Mouse (Mus musculus) G1E (cell line): Measurements from ENCODE around the gene Tppp3. TPM values are rescaled to one million over a fixed set of nuclear protein-coding genes. Genes with fewer than 3 reads are reported as not detected.

Experiments used
- ATAC-seq: 2 replicates; pipeline ENCODE4 v1.8.0; 2016; ENCODE audit warnings: mild to moderate bottlenecking; ENCODE audit not compliant: insufficient number of reproducible peaks, poor library complexity, low FRiP score, severe bottlenecking; ENCODE audit errors: extremely low read depth
- DNase-seq: peaks from one replicate; pipeline ENCODE4 v3.0.0; 2012; ENCODE audit warnings: low spot score
- H3K27me3 ChIP-seq: 2 replicates; pipeline ENCODE4 v1.6.1; 2012; ENCODE audit warnings: mild to moderate bottlenecking, low read length, inconsistent platforms; ENCODE audit not compliant: insufficient read depth
- H3K36me3 ChIP-seq: replicated peaks from 2 replicates; pipeline ENCODE3; 2012; ENCODE audit warnings: mild to moderate bottlenecking, inconsistent platforms
- H3K4me1 ChIP-seq: 2 replicates; pipeline ENCODE4 v1.6.1; 2012; ENCODE audit warnings: low read depth, low read length, inconsistent platforms, mixed read lengths; ENCODE audit not compliant: insufficient read depth
- H3K4me3 ChIP-seq: 2 replicates; pipeline ENCODE4 v1.5.1; 2012; ENCODE audit warnings: low read depth, mild to moderate bottlenecking, inconsistent platforms, low read length, moderate library complexity, mixed read lengths
- H3K9me3 ChIP-seq: replicated peaks from 2 replicates; pipeline ENCODE4 v1.6.1; 2012; ENCODE audit warnings: inconsistent platforms
- CTCF ChIP-seq: IDR thresholded peaks from 2 replicates; pipeline ENCODE4 v1.5.1; 2012; ENCODE audit warnings: low read depth, low read length, inconsistent platforms, mixed read lengths
- GATA1 ChIP-seq: IDR thresholded peaks from 2 replicates; pipeline ENCODE4 v1.6.1; 2012; ENCODE audit warnings: borderline replicate concordance, low read length, inconsistent platforms, mixed read lengths
- GATA2 ChIP-seq: IDR thresholded peaks from 2 replicates; pipeline ENCODE4 v1.6.1; 2012; ENCODE audit warnings: low read depth, low read length, inconsistent platforms, borderline replicate concordance
- POLR2AphosphoS5 ChIP-seq: IDR thresholded peaks from 2 replicates; pipeline ENCODE4 v1.6.1; 2012; ENCODE audit warnings: low read depth, low read length, inconsistent platforms; ENCODE audit not compliant: insufficient replicate concordance
- TAL1 ChIP-seq: conservative IDR thresholded peaks from 2 replicates; pipeline ENCODE4 v1.6.1; 2012; ENCODE audit warnings: low read depth, low read length, inconsistent platforms, mixed read lengths
- polyA plus RNA-seq: library from polyadenylated mRNA; stranded (reverse); fragments of >175 nt; gene quantifications from 2 replicates; pipeline ENCODE4 v1.2.3, GENCODE M21; 2012
- total RNA-seq, 2 experiments: library from RNA; stranded (forward) in 1 of 2; stranded (reverse) in 1 of 2; fragments of 200-1000 nt in 1 of 2; fragments of >200 nt in 1 of 2; fragmentation: Nextera tagmentation in 1 of 2; gene quantifications; 2 replicates each; pipeline ENCODE4 v1.2.3; 2014 to 2017

Gene Tppp3
- total and polyA plus RNA-seq, 3 experiments: not detected

DNA sequence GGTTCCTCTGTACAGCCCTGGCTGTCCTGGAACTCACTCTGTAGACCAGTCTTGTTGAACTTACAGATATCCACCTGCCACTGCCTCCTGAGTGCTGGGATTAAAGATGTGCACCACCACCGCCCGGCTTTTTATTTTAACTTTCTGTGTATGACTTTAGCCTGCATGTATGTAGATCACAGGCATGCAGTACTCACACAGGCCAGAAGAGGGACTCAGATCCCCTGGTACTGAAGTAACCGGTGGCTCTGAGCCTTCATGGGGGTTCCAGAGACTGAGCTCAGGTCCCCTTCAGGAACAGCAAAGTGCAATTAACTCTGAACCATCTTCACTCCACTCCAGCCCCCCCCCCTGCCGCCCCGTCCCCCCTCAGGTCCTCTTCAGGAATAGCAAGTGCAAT is 32.5 kb downstream of the Tppp3 start:
- ATAC-seq: no peak
- H3K27me3 ChIP-seq: peaks cover 15% of the 10 kb centered on the region
- H3K9me3 ChIP-seq: no peaks in the 10 kb centered on the region
- DNase-seq: no peak
- H3K4me3 ChIP-seq: no peak overlapping the region
- H3K36me3 ChIP-seq: no peaks in the 10 kb centered on the region
- TF ChIP-seq TAL1 (no peak), CTCF (peak; percentile 25; the same call in 1 of the 2 replicates)
- H3K4me1 ChIP-seq: no peaks in the 10 kb centered on the region

DNA sequence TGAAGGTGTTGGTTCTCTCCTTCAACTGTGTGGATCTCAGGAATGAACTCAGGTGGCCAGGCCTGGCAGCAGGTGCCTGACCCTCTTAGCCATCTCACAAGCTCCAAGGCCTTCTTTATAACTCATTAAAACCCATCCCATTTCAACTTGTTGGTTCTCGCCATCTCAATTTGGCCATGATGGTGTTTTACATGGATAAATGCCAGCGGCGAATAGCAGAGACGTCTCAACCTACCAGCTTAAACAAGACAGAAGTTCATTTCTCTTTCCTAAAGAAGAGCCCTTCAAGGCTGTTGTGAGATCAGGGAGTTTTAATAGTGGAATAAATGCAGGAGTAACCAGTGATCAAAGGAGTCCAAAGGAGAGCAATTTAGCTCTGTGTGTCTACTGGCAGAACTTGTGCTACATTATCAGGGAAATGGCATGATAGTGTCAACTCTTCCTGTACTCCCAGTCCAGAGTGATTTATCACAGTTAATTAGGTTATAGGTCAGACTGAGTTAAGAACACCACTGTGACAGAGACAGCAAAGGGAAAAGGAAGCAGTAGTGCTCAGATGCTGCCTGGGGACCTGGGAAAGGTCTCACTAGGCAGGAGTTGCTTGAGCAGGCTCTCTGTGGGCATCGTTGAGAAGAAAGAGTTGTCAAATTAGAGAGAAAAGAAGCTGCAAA is 34.1 kb downstream of the Tppp3 start:
- Histone ChIP-seq H3K27me3 (peaks cover 11% of the 10 kb centered on the region), H3K9me3 (no peaks in the 10 kb centered on the region), H3K4me1 (no peaks in the 10 kb centered on the region), H3K36me3 (no peaks in the 10 kb centered on the region), H3K4me3 (no peak overlapping the region)
- TF ChIP-seq GATA2 (no peak), POLR2AphosphoS5 (no peak), TAL1 (no peak), CTCF (no peak), GATA1 (no peak)
- ATAC-seq: no peak
- DNase-seq: no peak

DNA sequence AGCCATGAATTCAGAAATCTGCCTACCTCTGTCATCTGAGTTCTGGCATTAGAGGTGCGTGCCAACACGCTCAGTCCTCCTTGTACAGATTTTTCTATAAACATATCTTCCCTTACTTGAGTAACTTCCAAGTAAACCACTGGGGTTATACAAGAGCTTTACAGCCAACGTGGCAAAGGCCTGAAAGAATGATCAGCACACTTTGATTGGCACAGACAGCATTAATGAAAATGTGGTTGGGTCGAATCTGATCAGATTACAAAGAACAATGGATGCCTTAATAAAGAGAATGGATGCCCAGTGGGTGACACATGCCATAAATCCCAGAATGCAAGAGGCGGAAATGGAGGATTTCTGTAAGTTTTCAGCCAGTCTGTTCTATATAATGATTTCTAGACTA is 35.1 kb downstream of the Tppp3 start:
- TF ChIP-seq TAL1: no peak
- TF ChIP-seq CTCF: no peak
- no peak for TF ChIP-seq GATA1
- no peak for TF ChIP-seq POLR2AphosphoS5
- no peak for TF ChIP-seq GATA2
- H3K4me1 ChIP-seq: no peaks in the 10 kb centered on the region
- DNase-seq (no peak), ATAC-seq (no peak)
- no peaks in the 10 kb centered on the region for H3K36me3 ChIP-seq
- peaks cover 11% of the 10 kb centered on the region for H3K27me3 ChIP-seq
- H3K4me3 ChIP-seq: no peak overlapping the region
- no peaks in the 10 kb centered on the region for H3K9me3 ChIP-seq

DNA sequence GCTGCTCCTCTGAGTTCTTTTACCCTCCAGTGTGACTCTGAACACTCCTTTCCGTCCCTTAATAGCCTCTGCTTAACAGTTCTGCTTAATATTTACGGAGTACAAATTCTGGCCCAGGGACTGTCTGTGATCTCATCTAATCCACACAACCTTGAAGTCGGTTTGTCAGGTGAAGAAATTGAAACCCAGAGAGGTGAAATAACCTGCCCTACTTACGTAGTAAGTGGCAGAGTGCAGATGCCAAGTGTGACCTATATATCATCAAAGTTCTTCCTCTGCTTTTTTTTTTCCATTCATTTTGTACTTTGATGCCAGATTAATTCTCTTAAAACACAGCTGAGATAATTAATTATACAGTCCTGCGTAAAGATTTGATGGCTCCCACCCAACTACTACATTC is 37.2 kb downstream of the Tppp3 start:
- no peaks in the 10 kb centered on the region for H3K36me3 ChIP-seq
- ATAC-seq (no peak), DNase-seq (no peak)
- no peaks in the 10 kb centered on the region for H3K4me1 ChIP-seq
- TF ChIP-seq TAL1: no peak
- no peak for TF ChIP-seq GATA2
- TF ChIP-seq CTCF: no peak
- no peak for TF ChIP-seq POLR2AphosphoS5
- TF ChIP-seq GATA1: no peak
- peaks cover 16% of the 10 kb centered on the region for H3K27me3 ChIP-seq
- H3K9me3 ChIP-seq: no peaks in the 10 kb centered on the region
- no peak overlapping the region for H3K4me3 ChIP-seq

DNA sequence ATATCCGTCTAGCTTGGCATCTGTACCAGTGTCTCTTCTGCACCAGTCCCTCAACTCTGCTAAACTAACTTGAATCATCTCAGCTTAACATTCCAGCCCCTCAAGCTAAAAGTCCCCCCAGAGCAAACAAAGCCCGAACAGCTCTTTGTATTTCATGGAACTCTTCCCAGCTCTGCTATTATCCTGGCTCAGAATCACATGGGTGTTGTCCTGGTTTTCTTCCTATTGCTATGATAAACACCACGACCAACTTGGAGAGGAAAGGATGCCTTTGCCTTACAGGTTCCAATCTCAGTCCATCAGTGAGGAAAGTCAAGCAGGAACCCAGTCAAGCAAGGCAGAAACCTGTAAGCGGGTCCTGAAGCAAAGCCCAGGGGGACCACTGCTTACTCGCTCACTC is 37.8 kb downstream of the Tppp3 start:
- no peaks in the 10 kb centered on the region for H3K36me3 ChIP-seq
- H3K4me3 ChIP-seq: no peak overlapping the region
- ATAC-seq (no peak), DNase-seq (no peak)
- no peaks in the 10 kb centered on the region for H3K9me3 ChIP-seq
- TF ChIP-seq CTCF (no peak), GATA2 (no peak), POLR2AphosphoS5 (no peak), GATA1 (no peak), TAL1 (no peak)
- H3K27me3 ChIP-seq: peaks cover 17% of the 10 kb centered on the region
- no peaks in the 10 kb centered on the region for H3K4me1 ChIP-seq

DNA sequence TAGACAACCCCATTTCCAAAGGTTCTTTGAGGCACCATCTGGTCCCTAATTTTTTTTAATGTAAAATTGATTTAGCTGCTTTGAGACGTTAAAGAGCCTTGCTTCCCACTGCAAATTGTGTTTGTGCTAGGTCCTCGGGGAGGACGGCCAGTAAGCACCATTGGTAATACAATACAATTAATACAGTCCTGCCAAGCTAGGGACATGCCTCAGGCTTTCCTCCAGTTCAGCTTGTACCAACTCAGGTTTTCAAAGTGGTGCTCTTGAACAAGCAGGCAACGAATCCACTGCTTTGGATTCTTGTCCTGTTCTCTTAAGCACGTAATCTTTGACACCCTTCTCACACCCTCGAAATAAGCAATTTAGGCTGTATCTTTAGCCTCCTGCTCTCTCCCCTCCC is 38.3 kb downstream of the Tppp3 start:
- no peak for DNase-seq
- no peak for ATAC-seq
- no peaks in the 10 kb centered on the region for H3K4me1 ChIP-seq
- no peaks in the 10 kb centered on the region for H3K9me3 ChIP-seq
- peaks cover 18% of the 10 kb centered on the region for H3K27me3 ChIP-seq
- TF ChIP-seq CTCF: no peak
- TF ChIP-seq GATA1: no peak
- no peak for TF ChIP-seq GATA2
- TF ChIP-seq TAL1: no peak
- no peak for TF ChIP-seq POLR2AphosphoS5
- no peak overlapping the region for H3K4me3 ChIP-seq
- H3K36me3 ChIP-seq: no peaks in the 10 kb centered on the region
